Mouse (Mus musculus): ENCODE results near the gene Mthfd1. TPM values are rescaled to one million over a fixed set of nuclear protein-coding genes. Genes with fewer than 3 reads are reported as not detected.

Mthfd1 gene
- polyA plus RNA-seq (2012; rRNA removed; ENCODE audit: low replicate concordance): 16.6 and 33.9 TPM in 2 replicates

GRCm38 (mm10) chr12:76254725-76255498 is at the start of gene Mthfd1:
TSS of gene Mthfd1 (plus strand) at chr12:76255298.

GRCm38 (mm10) chr12:76246646-76247045 is 8.5 kb upstream of the Mthfd1 start, which contains the start of gene Tex21:
TSS of gene Tex21 (minus strand) at chr12:76246746.

GRCm38 (mm10) chr12:76324679-76325431 is 69.8 kb downstream of the Mthfd1 start, which contains the start of gene Akap5:
TSS of gene Akap5 (plus strand) at chr12:76324891.

Other genes with a start within 250 kb of the Mthfd1 start
- 0.10 TPM in 1 of 2 replicates, not detected in the other for gene Esr2, start 78.0 kb upstream of the Mthfd1 start, polyA plus RNA-seq (2012; rRNA removed; ENCODE audit: low replicate concordance)
- not detected in 2 replicates for gene Tex21, start 8.6 kb upstream of the Mthfd1 start, polyA plus RNA-seq (2012; rRNA removed; ENCODE audit: low replicate concordance)
- 0.58 and 0.60 TPM in 2 replicates for gene Akap5, start 69.6 kb downstream of the Mthfd1 start, polyA plus RNA-seq (2012; rRNA removed; ENCODE audit: low replicate concordance)
- 7.3 and 14.5 TPM in 2 replicates for gene Zbtb25, start 114.3 kb downstream of the Mthfd1 start, polyA plus RNA-seq (2012; rRNA removed; ENCODE audit: low replicate concordance)
- gene Zbtb1, start 115.0 kb downstream of the Mthfd1 start, polyA plus RNA-seq (2012; rRNA removed; ENCODE audit: low replicate concordance): 1.8 and 3.8 TPM in 2 replicates
- 15.1 and 29.6 TPM in 2 replicates for gene Hspa2, start 148.9 kb downstream of the Mthfd1 start, polyA plus RNA-seq (2012; rRNA removed; ENCODE audit: low replicate concordance)
- 0.04 and 0.77 TPM in 2 replicates for gene Ppp1r36, start 162.2 kb downstream of the Mthfd1 start, polyA plus RNA-seq (2012; rRNA removed; ENCODE audit: low replicate concordance)

Measured in subcutaneous adipose tissue, adult 2 months (tissue).